Mouse (Mus musculus): ENCODE data around the gene Ddx21. TPM values are rescaled to one million over a fixed set of nuclear protein-coding genes. Genes with fewer than 3 reads are reported as not detected.

Gene Ddx21
- polyA plus RNA-seq, 1 experiment from 2014 or later = 27.9 TPM

DNA sequence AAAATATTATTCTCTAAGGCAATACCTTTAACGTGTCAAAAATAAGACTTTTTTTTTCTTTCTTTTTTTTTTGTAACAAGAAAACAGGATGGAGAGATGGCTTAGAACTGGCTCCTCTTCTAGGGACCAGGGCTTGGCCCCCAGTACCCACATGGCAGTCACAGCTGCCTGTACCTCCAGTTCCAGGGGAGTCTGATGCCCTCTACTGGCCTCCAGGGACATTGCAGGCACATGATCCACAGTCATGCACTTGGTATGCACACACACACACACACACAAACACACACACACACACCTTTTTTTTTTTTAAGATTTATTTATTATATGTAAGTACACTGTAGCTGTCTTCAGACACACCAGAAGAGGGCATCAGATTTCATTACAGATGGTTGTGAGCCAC lies 44.3 kb downstream of the Ddx21 start:
- no peak for ATAC-seq (ENCODE audit: insufficient number of reproducible peaks, insufficient read depth, low FRiP score, low TSS enrichment, low read depth)
- 90% methylated on average over 1 of the region's 1 CpGs for WGBS
- no peak overlapping the region for H3K27ac ChIP-seq
- peaks cover 68% of the 10 kb centered on the region for H3K36me3 ChIP-seq
- H3K4me1 ChIP-seq (replicated peaks) = no peaks in the 10 kb centered on the region
- H3K9ac ChIP-seq (replicated peaks) = no peak overlapping the region
- no peak overlapping the region for H3K4me3 ChIP-seq (replicated peaks)
- no peak overlapping the region for H3K4me2 ChIP-seq
- H3K9me3 ChIP-seq = no peaks in the 10 kb centered on the region
- H3K27me3 ChIP-seq = no peaks in the 10 kb centered on the region

DNA sequence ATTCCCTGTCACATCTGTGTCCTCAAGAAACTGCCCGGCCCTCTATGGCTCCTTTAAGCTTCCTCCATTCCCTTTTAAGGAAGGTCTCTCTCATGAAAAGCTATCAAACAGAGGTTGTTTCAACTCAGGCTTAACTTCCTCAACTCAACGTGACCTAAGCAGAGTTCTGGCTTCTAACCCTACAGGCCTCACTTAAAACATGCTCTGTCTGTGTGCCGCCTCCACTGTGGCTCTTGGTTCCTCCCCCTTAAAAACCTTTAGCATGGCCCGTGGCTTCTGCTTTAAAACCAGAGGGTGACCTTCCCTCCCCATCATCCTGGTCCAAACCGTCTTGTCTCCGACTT lies 45.6 kb downstream of the Ddx21 start:
- Histone ChIP-seq H3K9me3 (no peaks in the 10 kb centered on the region), H3K27ac (no peak overlapping the region), H3K4me1 (replicated peaks) (no peaks in the 10 kb centered on the region), H3K4me3 (replicated peaks) (no peak overlapping the region), H3K9ac (replicated peaks) (no peak overlapping the region), H3K27me3 (no peaks in the 10 kb centered on the region), H3K4me2 (no peak overlapping the region), H3K36me3 (peaks cover 56% of the 10 kb centered on the region)
- 90% methylated on average over 6 of the region's 6 CpGs for WGBS
- no peak for ATAC-seq (ENCODE audit: insufficient number of reproducible peaks, insufficient read depth, low FRiP score, low TSS enrichment, low read depth)

DNA sequence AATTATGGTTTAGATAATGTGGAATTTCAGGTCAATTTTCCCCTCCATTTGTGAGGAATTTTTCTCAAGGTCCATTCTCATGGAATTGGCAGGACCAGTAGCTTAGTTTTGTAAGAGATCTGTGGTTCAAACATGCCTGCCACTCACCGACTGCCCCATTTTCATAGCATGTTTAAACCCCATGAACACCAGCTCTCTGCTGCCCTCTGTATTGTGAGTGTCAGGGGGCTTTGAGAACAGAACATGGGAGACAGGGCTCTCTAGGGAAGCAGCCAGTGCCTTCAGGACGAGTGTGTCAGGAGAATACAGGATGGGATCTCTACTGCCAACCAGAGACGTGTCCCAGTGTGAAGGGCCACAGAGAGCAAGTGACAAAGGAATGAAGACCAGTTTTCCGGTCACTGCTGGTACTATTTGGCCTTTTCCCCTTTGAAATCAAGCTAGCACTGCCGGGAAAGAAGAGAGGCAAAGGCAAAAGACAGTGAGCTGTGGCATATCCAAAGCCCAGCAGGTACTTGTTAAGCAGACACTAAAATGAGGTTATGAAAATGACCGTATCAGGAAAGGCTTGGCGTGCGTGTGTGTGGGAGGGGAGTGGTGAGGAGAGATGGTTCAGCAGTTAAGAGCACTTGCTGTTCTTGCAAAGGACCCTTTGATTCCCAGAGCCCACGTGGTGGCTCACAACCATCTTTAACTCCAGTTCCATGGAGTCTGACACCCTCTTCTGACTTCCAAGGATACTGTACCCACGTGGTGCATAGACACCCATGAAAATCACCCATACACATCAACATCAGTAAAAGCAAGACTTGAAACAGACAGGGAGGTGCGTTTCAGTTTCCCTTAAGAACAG lies 46.1 kb downstream of the Ddx21 start:
- H3K27ac ChIP-seq = no peak overlapping the region
- no peak for ATAC-seq (ENCODE audit: insufficient number of reproducible peaks, insufficient read depth, low FRiP score, low TSS enrichment, low read depth)
- H3K4me2 ChIP-seq = no peak overlapping the region
- no peak overlapping the region for H3K9ac ChIP-seq (replicated peaks)
- H3K4me1 ChIP-seq (replicated peaks) = no peaks in the 10 kb centered on the region
- peaks cover 53% of the 10 kb centered on the region for H3K36me3 ChIP-seq
- WGBS = 73% methylated on average over 11 of the region's 11 CpGs
- H3K9me3 ChIP-seq = no peaks in the 10 kb centered on the region
- H3K4me3 ChIP-seq (replicated peaks) = no peak overlapping the region
- no peaks in the 10 kb centered on the region for H3K27me3 ChIP-seq

DNA sequence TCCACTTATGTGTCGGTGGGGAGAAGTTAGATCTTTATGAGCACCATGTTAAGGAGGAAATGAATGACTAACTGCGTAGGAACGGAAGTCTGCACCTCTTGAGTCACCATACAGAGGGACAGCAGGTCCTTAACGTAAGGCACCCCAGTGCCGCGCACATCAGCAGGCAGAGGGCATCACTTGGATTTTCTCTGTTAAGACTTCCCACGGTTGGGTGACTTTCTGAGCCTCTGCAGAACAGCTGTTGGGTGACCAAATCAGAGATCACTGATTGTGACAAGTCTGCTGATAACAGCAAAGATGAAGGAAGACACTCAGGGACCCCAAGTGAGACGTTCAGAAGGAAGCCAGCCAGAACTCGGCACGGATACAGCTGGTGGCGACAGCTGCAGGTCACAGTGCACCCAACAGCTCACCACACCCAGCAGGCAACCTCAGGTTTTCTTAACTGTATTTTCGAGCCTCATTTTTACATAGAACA lies 48.4 kb downstream of the Ddx21 start:
- no peak overlapping the region for H3K9ac ChIP-seq (replicated peaks)

DNA sequence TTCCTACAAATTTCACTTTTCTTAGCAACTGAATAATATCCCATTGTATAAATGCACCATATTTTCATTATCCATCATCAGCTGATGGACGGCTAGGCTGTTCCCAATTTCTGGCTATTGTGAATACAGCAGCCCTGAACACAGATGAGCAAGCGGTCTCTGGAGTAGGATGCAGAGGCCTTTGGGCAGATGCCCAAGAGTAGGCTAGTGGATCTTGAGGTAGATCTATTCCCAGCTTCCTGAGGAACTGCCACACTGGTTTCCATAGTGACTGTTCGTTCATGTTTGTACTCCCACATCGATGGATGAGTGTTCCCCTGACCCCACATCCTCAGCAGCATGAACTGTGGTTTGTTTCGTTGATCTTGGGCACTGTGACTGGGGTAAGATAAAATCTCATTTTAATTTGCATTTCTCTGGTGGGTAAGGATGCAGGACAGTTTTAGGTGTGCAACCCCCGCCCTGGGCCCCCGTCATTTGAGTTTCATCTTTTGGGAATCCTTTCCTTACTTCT lies 51.2 kb downstream of the Ddx21 start:
- Histone ChIP-seq H3K4me2 (no peak overlapping the region), H3K36me3 (peaks cover 6% of the 10 kb centered on the region; the same call in 1 of the 2 replicates), H3K4me3 (replicated peaks) (no peak overlapping the region), H3K27ac (no peak overlapping the region), H3K9ac (replicated peaks) (no peak overlapping the region), H3K27me3 (no peaks in the 10 kb centered on the region), H3K4me1 (replicated peaks) (no peaks in the 10 kb centered on the region), H3K9me3 (no peaks in the 10 kb centered on the region)
- ATAC-seq (ENCODE audit: insufficient number of reproducible peaks, insufficient read depth, low FRiP score, low TSS enrichment, low read depth) = no peak
- WGBS = 84% methylated on average over 7 of the region's 7 CpGs

More for the DNA sequence above, 48.4 kb downstream of the Ddx21 start:
- Histone ChIP-seq H3K36me3 (peaks cover 30% of the 10 kb centered on the region), H3K9me3 (no peaks in the 10 kb centered on the region), H3K27ac (no peak overlapping the region), H3K4me3 (replicated peaks) (no peak overlapping the region), H3K4me1 (replicated peaks) (no peaks in the 10 kb centered on the region), H3K4me2 (no peak overlapping the region), H3K27me3 (no peaks in the 10 kb centered on the region)
- no peak for ATAC-seq (ENCODE audit: insufficient number of reproducible peaks, insufficient read depth, low FRiP score, low TSS enrichment, low read depth)
- 84% methylated on average over 12 of the region's 12 CpGs for WGBS

DNA sequence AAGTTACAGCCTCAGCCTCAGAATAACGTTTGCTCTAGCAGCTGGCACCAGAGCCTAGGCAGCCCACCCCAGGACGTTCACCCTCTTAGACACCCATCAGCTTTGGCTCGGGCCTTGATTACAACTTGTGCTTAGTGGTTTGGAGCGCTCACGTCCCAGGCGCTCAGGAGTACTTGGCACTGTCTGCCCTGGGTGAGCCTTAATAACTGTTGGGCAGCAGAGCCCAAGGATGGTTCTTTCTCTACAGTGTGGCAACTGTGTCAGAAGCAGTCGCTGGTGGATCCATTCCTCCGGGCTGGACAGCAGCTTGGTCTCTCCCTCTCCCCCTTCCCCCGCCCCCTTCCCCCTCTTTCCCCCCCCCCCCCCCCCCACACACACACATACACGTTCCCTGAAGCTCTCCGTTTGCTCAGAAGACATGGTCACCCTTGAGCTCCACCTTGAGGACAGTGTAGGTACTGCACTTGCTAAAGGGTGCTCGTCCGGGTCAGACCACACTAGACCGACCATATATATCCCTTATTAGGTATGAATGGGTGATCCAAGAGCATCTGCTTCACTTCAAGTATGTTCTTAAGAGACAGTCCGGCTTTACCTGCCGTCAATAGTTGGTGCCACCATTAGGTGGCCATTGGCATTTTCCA lies 52.4 kb downstream of the Ddx21 start:
- H3K9me3 ChIP-seq = no peaks in the 10 kb centered on the region
- H3K27me3 ChIP-seq = no peaks in the 10 kb centered on the region
- ATAC-seq (ENCODE audit: insufficient number of reproducible peaks, insufficient read depth, low FRiP score, low TSS enrichment, low read depth) = no peak
- H3K27ac ChIP-seq = no peak overlapping the region
- H3K4me2 ChIP-seq = no peak overlapping the region
- peaks cover 4% of the 10 kb centered on the region; the same call in 1 of the 2 replicates for H3K36me3 ChIP-seq
- H3K9ac ChIP-seq (replicated peaks) = no peak overlapping the region
- no peaks in the 10 kb centered on the region for H3K4me1 ChIP-seq (replicated peaks)
- 28% methylated on average over 15 of the region's 16 CpGs for WGBS
- H3K4me3 ChIP-seq (replicated peaks) = no peak overlapping the region

DNA sequence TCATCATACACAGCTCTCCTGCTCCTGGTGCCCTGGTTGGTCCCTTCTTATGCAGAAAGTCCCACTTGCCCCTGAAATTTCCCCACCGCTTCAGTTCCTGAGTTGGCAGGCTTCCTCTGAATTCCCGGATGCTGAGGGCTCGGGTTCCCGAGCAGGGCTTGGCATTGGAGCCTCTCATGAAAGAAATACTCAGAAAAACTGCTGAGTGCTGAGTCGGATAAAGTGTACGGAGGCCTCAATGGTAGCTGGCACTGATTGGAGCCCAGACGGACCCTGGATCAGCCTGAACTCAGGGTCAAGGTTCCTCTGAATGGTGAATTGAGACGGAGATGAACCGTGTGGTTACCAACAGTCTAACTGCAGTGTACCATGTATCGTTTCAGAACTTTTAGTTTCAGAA lies 55.6 kb downstream of the Ddx21 start:
- no peak overlapping the region for H3K9ac ChIP-seq (replicated peaks)
- H3K27ac ChIP-seq = no peak overlapping the region
- H3K4me3 ChIP-seq (replicated peaks) = no peak overlapping the region
- no peaks in the 10 kb centered on the region for H3K4me1 ChIP-seq (replicated peaks)
- H3K27me3 ChIP-seq = no peaks in the 10 kb centered on the region
- WGBS = 87% methylated on average over 10 of the region's 10 CpGs
- no peak overlapping the region for H3K4me2 ChIP-seq
- no peaks in the 10 kb centered on the region for H3K36me3 ChIP-seq
- H3K9me3 ChIP-seq = no peaks in the 10 kb centered on the region
- ATAC-seq (ENCODE audit: insufficient number of reproducible peaks, insufficient read depth, low FRiP score, low TSS enrichment, low read depth) = no peak

GRCm38 (mm10) chr10:62545759-62546158 lies 56.3 kb downstream of the Ddx21 start:
- Histone ChIP-seq H3K36me3 (no peaks in the 10 kb centered on the region), H3K9ac (replicated peaks) (no peak overlapping the region), H3K4me1 (replicated peaks) (no peaks in the 10 kb centered on the region), H3K27me3 (no peaks in the 10 kb centered on the region), H3K9me3 (no peaks in the 10 kb centered on the region), H3K4me2 (no peak overlapping the region), H3K4me3 (replicated peaks) (no peak overlapping the region), H3K27ac (no peak overlapping the region)
- ATAC-seq (ENCODE audit: insufficient number of reproducible peaks, insufficient read depth, low FRiP score, low TSS enrichment, low read depth) = no peak

- Histone ChIP-seq H3K4me1 (replicated peaks) (no peaks in the 10 kb centered on the region), H3K27me3 (no peaks in the 10 kb centered on the region), H3K9ac (replicated peaks) (no peak overlapping the region), H3K4me3 (replicated peaks) (no peak overlapping the region), H3K4me2 (no peak overlapping the region), H3K36me3 (no peaks in the 10 kb centered on the region), H3K27ac (no peak overlapping the region), H3K9me3 (no peaks in the 10 kb centered on the region)
- no peak for ATAC-seq (ENCODE audit: insufficient number of reproducible peaks, insufficient read depth, low FRiP score, low TSS enrichment, low read depth)
- WGBS = 90% methylated on average over 4 of the region's 4 CpGs
Measured at GRCm38 (mm10) chr10:62544316-62544715, 57.8 kb downstream of the Ddx21 start.

DNA sequence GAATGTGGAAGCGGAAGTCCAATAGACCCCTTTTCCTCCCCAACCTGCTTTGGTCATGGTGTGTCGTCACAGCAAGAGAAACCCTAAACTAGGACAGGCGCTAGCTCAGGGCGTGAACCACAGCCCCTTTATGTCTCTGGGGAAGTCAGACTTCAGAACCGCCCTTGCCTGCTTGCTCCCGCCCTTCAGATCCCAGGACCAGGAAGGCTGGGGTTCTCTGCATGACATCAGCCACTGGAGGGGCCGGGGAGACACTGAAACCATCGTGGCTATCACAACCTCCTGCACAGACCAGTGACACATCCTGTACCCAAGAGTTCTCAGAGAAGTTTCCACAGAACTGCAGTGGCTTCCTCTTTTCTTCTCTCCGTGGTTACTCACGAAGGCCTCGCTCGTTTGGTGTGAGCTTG lies 58.7 kb downstream of the Ddx21 start:
- 85% methylated on average over 12 of the region's 12 CpGs for WGBS
- no peak for ATAC-seq (ENCODE audit: insufficient number of reproducible peaks, insufficient read depth, low FRiP score, low TSS enrichment, low read depth)
- no peak overlapping the region for H3K4me3 ChIP-seq (replicated peaks)

GRCm38 (mm10) chr10:62542928-62543327 lies 59.2 kb downstream of the Ddx21 start:
- Histone ChIP-seq H3K36me3 (no peaks in the 10 kb centered on the region), H3K4me2 (no peak overlapping the region), H3K4me1 (replicated peaks) (no peaks in the 10 kb centered on the region), H3K27ac (no peak overlapping the region), H3K9ac (replicated peaks) (no peak overlapping the region), H3K9me3 (no peaks in the 10 kb centered on the region), H3K27me3 (no peaks in the 10 kb centered on the region), H3K4me3 (replicated peaks) (no peak overlapping the region)
- ATAC-seq (ENCODE audit: insufficient number of reproducible peaks, insufficient read depth, low FRiP score, low TSS enrichment, low read depth) = no peak
- 91% methylated on average over 8 of the region's 8 CpGs for WGBS

More for the DNA sequence above, 58.7 kb downstream of the Ddx21 start:
- H3K4me2 ChIP-seq = no peak overlapping the region
- no peaks in the 10 kb centered on the region for H3K36me3 ChIP-seq
- H3K27me3 ChIP-seq = no peaks in the 10 kb centered on the region
- H3K4me1 ChIP-seq (replicated peaks) = no peaks in the 10 kb centered on the region
- no peak overlapping the region for H3K9ac ChIP-seq (replicated peaks)
- no peak overlapping the region for H3K27ac ChIP-seq
- no peaks in the 10 kb centered on the region for H3K9me3 ChIP-seq

Measured in limb, embryonic 12.5 days (tissue).